Mouse (Mus musculus) bone marrow, adult 2 months (tissue): ENCODE results near the gene Kif1b. TPM values are rescaled to one million over a fixed set of nuclear protein-coding genes. Genes with fewer than 3 reads are reported as not detected.
A peak's percentile ranks its signal among the peaks of the same experiment; 100 is the strongest.

Source experiments
- H3K27ac ChIP-seq: fragments of 200-500 bp; 2 replicates; pipeline ENCODE4 v1.5.1; 2012; ENCODE audit warnings: low read depth, mild to moderate bottlenecking, control low read depth, inconsistent platforms, low read length; ENCODE audit not compliant: control insufficient read depth, poor library complexity, insufficient read depth
- H3K4me1 ChIP-seq: fragments of 200-500 bp; 2 replicates; pipeline ENCODE4 v1.6.1; 2011; ENCODE audit warnings: low read length; ENCODE audit not compliant: control insufficient read depth, insufficient read depth
- H3K4me3 ChIP-seq: fragments of 200-500 bp; replicated peaks from 2 replicates; pipeline ENCODE3; 2011; ENCODE audit warnings: mild to moderate bottlenecking, low read depth, low read length, control low read depth; ENCODE audit not compliant: control insufficient read depth
- CTCF ChIP-seq: fragments of 200-500 bp; IDR thresholded peaks from 2 replicates; pipeline ENCODE4 v1.5.1; 2011; ENCODE audit warnings: low read length, control low read depth; ENCODE audit not compliant: control insufficient read depth, insufficient read depth
- POLR2A ChIP-seq: fragments of 200-500 bp; IDR thresholded peaks from 2 replicates; pipeline ENCODE4 v1.6.1; 2011; ENCODE audit warnings: low read depth, mild to moderate bottlenecking, control low read depth, low read length, borderline replicate concordance; ENCODE audit not compliant: control insufficient read depth
- WGBS: fragments of 180-500 bp; shearing (Covaris S2); methylation state at CpG from one replicate; pipeline ENCODE4 v1.1.7; 2018; 5-methylcytosine and 5-hydroxymethylcytosine counted together
- polyA plus RNA-seq: library from polyadenylated mRNA; stranded (reverse); fragments of >200 nt; gene quantifications from 2 replicates; pipeline ENCODE4 v1.2.4, GENCODE M21; 2011; ENCODE audit warnings: low replicate concordance; ENCODE audit not compliant: missing spikeins, insufficient read depth, insufficient read length

Kif1b gene
- polyA plus RNA-seq, 1 experiment: 11.5 TPM

DNA sequence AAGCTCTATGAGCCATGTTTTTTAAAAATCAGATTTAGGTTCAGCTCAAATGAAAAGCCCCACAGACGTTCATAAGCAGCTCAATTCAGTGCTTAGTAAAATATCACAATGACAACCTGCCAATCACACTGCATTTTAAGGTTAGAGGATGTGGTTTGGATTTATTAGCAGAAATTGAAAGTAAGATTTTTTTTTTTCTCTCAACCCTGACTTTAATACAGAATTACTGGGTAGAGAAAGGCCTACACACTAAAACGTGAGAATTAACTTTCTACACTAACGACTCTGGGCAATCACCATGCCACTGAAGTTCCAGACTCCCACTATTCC, 963 bp upstream of the Kif1b start:
- no peak overlapping the region for H3K27ac ChIP-seq
- WGBS: 28% methylated on average over 3 of the region's 3 CpGs
- peaks cover 2% of the 10 kb centered on the region; the same call in 1 of the 2 replicates for H3K4me1 ChIP-seq
- no peak overlapping the region for H3K4me3 ChIP-seq
- no peak for TF ChIP-seq CTCF

GRCm38 (mm10) chr4:149306712-149307595, 539 bp downstream of the Kif1b start:
- no peak for TF ChIP-seq POLR2A
- TF ChIP-seq CTCF: no peak
- peaks cover 2% of the 10 kb centered on the region; the same call in 1 of the 2 replicates for H3K4me1 ChIP-seq
- peak overlapping the region; percentile 74 for H3K27ac ChIP-seq
- H3K4me3 ChIP-seq: peak overlapping the region; percentile 60
- under 1% methylated on average over 82 of the region's 83 CpGs for WGBS

GRCm38 (mm10) chr4:149305761-149306711, 1.5 kb downstream of the Kif1b start:
- H3K4me1 ChIP-seq: peaks cover 2% of the 10 kb centered on the region; the same call in 1 of the 2 replicates
- 72% methylated on average over 14 of the region's 14 CpGs for WGBS
- H3K27ac ChIP-seq: no peak overlapping the region
- H3K4me3 ChIP-seq: peak overlapping the region; percentile 60
- TF ChIP-seq POLR2A (no peak), CTCF (no peak)

- WGBS: 85% methylated on average over 1 of the region's 1 CpGs
- no peak for TF ChIP-seq CTCF
- no peak overlapping the region for H3K27ac ChIP-seq
Observed at GRCm38 (mm10) chr4:149304466-149304865, 3.0 kb downstream of the Kif1b start.

GRCm38 (mm10) chr4:149303502-149303901, 4.0 kb downstream of the Kif1b start:
- Histone ChIP-seq H3K4me1 (no peaks in the 10 kb centered on the region; the same call in 1 of the 2 replicates), H3K27ac (no peak overlapping the region), H3K4me3 (no peak overlapping the region)
- TF ChIP-seq CTCF (no peak), POLR2A (no peak)
- WGBS: 79% methylated on average over 5 of the region's 5 CpGs

More at GRCm38 (mm10) chr4:149304466-149304865, 3.0 kb downstream of the Kif1b start:
- Histone ChIP-seq H3K4me3 (no peak overlapping the region), H3K4me1 (peaks cover 2% of the 10 kb centered on the region; the same call in 1 of the 2 replicates)

- Histone ChIP-seq H3K4me1 (no peaks in the 10 kb centered on the region; the same call in 1 of the 2 replicates), H3K27ac (no peak overlapping the region), H3K4me3 (no peak overlapping the region)
- no peak for TF ChIP-seq POLR2A
- no peak for TF ChIP-seq CTCF
- WGBS: 72% methylated on average over 5 of the region's 5 CpGs
Observed at GRCm38 (mm10) chr4:149302751-149303150, 4.7 kb downstream of the Kif1b start.

DNA sequence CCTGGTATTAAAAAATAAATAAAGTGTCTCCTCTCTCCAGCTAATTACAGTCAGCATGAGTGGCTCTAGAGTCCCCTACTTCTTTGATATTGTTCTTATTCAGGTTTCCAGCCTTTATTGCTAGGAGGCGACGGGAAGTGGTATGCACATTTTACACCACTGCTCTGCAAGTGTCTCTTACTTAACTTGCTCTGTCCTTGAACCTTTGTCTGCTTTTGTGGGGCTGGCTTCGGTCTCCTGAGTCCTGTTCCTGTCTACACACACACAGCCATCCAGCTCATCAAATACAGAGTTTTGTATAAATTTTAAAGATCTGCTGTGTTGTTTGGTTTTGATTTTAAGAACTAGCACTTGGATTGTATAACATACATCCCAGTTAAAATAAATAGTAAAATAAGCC, 5.4 kb downstream of the Kif1b start:
- no peaks in the 10 kb centered on the region; the same call in 1 of the 2 replicates for H3K4me1 ChIP-seq
- no peak for TF ChIP-seq POLR2A
- no peak for TF ChIP-seq CTCF
- 82% methylated on average over 3 of the region's 3 CpGs for WGBS
- no peak overlapping the region for H3K27ac ChIP-seq
- H3K4me3 ChIP-seq: no peak overlapping the region

DNA sequence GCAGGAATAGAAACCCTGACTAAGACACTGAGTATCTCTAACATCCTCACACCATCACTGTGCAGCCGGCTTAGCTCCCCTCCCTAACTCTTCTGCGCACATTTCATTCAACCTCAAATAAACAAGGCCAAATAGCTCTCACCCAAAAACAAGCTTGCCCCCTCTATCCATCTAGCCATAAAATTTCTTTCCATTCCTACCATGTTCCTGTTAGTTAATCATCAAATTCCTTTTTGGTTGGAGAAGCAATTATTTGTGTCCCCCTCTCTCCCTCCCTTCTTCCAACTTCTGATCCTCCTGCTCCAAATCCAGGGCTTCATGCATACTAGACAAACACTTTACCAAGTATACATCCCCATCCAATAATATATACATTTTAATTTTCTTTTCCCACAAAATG, 11.0 kb downstream of the Kif1b start:
- TF ChIP-seq POLR2A (no peak), CTCF (no peak)
- Histone ChIP-seq H3K4me3 (no peak overlapping the region), H3K27ac (no peak overlapping the region), H3K4me1 (no peaks in the 10 kb centered on the region)
- 86% methylated on average over 2 of the region's 2 CpGs for WGBS
